Mouse (Mus musculus): Measurements from ENCODE around the gene Thumpd3.

Thumpd3 gene

DNA sequence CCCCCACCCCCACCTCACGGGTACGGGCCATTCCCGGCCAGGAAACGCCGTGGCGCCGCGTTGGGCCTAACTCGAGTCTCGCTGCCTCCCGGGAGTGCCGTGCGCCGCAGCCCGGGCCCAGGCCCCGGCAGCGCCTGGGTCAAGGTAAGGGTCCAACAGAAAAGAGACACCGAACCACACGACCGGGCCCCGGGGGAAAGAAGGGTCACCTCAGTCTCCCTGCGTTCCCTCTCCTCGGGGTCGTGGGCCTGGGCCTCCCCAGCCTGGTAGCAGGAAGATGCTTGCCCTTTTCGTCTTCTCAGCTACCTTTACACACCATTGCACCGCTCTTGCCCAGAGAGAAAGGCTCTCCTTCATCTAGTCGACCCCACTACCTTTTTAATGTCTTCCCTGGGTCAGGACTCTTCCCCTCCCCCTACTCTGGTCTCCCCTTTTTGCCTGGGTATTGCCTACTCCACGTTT is 31.6 kb downstream of the Thumpd3 start:
- DNase-seq (ENCODE audit: low read depth, low spot score): peak; percentile 34

DNA sequence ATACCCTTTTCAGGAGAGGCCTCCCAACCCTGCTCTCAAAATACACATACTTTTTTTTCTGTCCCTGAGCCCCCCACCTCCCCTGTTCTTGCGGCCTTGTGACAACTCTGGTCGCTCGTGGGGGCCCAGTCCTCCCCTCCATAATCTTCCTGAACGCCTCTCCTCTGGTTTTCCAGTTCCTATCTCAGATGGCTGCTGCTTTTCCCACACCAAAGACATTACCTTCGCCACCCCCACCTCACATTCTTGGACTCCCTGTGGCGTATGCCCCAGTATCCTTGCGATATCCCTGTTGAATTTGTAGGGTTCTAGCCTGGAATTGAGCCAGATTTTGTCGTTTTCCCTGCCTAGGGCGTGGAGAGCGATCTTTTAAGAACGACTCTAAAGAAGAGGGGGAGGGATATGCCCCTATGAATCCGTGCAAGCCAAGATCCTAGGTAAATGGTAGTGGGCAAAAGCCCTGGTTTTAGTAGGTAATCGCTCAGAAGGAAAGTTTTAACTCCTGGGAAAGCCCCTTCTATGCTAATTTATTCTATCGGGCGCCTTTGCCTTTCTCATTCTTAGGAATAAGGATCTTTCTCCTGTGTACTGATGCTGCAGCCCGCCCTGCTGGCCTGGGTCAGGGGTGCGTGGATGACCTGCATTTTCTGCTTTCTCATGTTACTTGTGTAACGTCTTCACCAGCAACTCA is 32.2 kb downstream of the Thumpd3 start:
- peak; percentile 34 for DNase-seq (ENCODE audit: low read depth, low spot score)

DNA sequence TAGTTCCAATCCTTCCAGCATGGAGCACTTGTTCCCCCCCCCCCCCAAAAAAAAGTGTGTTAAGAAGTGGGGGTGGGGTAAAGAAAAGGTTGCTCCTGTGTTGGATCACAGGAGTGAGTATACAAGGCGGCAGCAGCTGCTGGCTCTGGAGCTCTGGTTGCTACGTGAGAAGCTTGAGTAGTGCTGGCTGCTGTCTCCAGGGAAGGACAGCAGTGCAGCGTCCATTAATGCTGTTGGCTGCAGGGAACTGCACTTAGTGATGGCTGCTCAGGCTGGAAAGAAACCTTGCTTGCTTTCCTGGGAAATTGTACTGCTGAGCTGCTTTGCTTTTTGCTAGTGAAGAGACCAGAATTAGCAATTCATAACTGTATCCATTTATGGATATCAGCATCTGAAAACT is 33.5 kb downstream of the Thumpd3 start:
- DNase-seq (ENCODE audit: low read depth, low spot score): peak; percentile 69

DNA sequence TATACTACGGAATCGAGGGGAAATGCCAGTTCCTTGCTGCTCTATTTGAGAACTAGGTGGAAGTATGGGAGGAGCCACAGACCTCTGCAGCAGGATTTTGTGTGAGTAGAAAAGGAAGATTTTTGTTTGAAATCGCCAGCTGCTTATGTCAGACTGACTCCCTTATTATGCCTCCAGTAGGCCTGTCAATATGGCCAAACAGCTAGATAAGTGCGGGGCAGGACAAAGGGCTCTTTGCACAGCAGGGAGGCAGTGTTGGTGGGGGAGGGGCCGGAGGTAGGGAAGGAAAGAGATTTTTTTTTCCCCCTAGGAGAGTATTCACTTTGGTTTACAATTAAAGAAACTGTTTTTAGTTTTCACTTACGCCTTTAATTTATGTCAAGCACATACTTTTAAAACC is 36.2 kb downstream of the Thumpd3 start:
- DNase-seq (ENCODE audit: low read depth, low spot score): peak; percentile 51

DNA sequence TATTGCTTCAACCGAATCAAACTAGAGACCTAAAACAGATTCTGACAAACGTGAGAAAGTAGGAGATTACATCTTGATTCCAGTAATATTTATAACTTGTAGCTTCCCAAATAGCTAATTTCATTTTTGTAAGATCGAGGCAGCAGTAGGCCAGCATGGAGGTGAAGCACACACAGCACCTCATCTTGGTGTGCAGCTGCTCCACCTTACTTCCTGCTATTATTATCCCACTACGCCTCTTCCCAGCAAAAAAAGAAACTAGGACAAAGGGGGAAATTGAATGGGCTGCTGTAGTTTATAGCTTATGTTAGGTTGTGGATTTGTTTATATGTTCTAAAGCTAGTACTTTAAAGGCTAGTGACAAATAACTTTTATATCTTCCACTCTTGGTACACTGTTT is 38.6 kb downstream of the Thumpd3 start:
- no peak for DNase-seq (ENCODE audit: low read depth, low spot score)

DNA sequence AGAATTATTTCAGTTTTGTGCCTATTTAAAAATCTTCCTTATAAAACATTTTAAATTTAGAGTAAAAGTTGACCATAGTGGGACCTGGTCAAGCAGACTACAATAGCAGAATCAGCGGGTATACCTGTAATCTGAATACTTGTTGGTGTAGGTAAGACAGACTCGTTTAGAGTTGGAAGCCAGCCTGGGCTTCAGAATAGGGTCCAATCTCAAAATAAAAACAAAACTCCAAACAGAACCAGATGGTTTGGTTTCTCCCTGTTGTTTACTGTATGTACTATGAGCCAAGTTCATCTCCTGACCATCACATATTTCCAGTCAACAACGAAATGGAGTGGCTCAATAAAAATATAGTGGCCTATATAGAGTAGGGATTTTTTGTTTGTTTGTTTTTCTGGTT is 47.2 kb downstream of the Thumpd3 start:
- DNase-seq (ENCODE audit: low read depth, low spot score): no peak

DNA sequence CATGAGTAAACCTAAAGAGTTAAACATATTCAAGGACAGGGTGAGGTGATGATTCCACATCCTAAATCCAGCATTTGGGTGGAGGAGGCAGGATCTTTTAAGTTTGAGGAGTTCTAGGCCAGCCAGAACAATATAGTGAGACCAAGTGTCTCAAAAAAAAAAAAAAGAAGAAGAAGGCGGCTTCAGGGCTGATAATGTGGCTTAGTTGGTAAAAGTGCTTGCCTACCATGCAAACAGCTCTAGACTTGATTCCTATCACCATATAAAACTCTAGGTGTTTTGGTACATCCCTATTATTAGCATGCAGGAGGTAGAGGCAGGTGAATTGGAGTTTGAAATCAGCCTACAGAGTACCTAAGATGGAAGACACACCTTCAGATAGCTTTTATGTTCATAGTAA is 49.5 kb downstream of the Thumpd3 start:
- DNase-seq (ENCODE audit: low read depth, low spot score): no peak

DNA sequence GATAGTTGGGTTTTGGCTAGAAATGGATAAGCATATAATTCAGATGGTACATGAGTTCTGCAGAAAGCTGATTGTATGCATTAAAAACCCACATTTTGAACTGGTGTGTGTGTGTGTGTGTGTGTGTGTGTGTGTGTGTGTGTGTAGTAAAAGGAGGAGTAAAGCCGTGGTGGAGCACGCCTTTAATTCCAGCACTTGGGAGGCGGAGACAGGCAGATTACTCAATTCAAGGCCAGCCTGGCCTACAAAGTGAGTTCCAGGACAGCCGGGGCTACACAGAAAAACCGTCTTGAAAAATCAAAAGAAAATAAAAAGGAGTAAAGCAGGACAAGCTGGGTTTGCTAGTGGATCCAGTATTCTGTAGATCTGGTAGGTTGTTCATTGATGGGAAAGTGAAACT is 51.6 kb downstream of the Thumpd3 start:
- no peak for DNase-seq (ENCODE audit: low read depth, low spot score)

DNA sequence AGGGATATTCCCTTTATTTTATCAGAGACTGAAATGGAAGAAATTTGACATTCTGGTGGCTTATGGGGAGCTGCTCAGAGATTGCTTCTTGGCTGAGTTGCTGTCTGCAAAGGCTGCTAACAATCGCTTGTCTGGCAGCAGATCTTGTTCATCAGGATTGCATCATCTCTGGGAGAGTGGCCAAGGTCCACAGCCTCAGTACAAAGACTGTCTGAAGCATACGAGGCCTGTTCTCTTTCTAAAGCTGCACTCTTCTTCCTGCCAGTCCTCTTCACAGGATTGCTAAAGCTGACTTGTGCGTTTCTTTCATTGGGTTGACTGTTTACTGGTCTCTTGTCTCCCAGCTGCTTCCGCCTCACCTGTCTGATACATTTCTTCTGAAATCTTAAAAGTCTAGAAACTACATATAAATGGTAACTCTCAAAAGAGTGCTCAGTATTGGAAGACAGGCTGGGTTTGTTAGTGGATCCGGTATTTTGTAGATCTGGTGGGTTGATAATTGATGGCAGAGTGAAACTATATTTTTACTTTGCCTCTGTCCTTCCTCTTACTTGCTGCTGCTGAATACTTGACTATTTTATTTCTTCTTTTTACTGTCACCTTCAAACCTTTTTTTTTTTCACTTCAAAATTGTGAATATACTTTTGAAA is 53.7 kb downstream of the Thumpd3 start:
- DNase-seq (ENCODE audit: low read depth, low spot score): no peak

DNA sequence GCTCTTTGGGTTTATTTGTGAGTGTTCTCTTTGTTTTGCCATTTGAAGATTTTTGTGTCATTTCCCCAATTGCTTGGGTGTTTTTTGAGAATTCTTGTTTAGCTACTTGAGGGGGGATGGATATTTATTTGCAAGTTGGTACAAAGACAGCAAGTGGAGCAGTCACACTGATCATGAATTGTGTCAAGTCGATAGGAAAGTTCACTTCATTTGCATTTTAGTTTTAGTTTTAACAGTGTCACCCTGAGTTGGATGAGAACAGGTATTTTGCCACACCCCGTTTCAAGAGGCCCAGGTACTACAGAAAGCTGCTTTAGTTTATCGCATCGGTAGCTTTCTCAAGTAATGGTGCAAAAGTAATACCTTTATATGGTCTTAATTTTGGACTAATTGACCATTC is 56.5 kb downstream of the Thumpd3 start:
- no peak for DNase-seq (ENCODE audit: low read depth, low spot score)

DNA sequence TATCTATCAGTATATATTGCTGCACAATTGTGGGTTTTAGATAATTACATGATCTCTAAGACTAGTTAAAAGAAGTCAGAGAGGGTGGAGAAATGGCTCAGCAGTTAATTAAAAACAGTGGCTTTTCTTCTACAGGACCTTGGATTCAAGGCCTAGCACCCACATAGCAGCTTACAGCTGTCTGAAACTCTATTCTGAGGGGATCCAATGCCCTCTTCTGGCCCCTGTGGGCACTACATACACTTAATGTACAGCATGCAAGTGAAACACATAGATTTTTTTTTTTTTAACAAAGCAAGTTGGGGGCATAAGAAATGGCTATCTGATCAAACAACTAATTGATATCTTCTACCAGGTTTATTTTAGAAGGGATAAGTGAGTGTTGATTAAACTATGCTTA is 57.7 kb downstream of the Thumpd3 start:
- peak; percentile 69 for DNase-seq (ENCODE audit: low read depth, low spot score)

DNA sequence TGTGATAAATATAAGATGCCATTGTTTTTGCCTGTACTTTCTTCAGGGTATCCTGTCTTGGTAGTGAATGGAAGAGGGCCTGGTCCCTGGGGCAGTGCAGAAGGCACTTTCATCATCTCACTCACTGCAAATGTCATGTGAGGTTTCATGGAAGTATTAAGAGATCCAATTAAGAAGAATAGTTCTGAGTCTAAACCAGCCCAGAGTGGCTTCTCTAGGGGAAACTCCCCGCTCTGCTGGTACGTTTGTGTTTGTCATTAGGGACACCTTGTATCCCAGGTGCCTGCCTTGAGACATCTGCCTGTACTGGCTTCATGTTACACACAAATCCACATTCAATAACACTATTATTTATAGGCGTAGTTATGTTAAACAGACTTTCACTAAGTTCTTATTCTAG is 63.4 kb downstream of the Thumpd3 start:
- DNase-seq (ENCODE audit: low read depth, low spot score): no peak

DNA sequence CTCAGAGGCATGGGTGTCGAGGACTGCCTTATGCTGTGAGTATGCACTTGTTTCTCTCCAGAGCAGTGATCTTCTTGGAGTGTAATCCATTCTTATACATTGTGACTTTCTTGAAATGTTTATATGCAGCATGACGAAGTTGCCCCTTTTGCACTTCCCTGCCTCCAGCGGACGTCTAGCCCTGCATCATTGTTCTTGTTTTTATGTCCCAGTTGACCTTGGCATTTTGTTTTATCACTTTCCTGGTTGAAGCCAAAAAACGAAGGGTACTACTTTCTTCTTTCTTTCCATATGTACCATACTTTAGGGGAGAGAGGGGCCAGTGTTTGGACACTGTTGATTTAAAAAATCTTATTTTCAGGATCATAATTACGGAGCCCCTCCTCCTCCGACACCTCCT is 63.9 kb downstream of the Thumpd3 start:
- DNase-seq (ENCODE audit: low read depth, low spot score): no peak

Data from mesoderm, embryonic 11.5 days (tissue).